Mouse (Mus musculus) embryonic facial prominence, embryonic 11.5 days (tissue): ENCODE measurements around the gene Snu13. TPM values are rescaled to one million over a fixed set of nuclear protein-coding genes. Genes with fewer than 3 reads are reported as not detected.

Experiments used
- ATAC-seq: fragments of 200-750 bp; cut with Nextera tagmentation; replicated peaks from 2 replicates; pipeline ENCODE4 v1.8.0; 2017; ENCODE audit warnings: low read depth; ENCODE audit not compliant: insufficient number of reproducible peaks, low FRiP score, low TSS enrichment
- DNase-seq: peaks from one replicate; pipeline ENCODE4 v3.0.0-alpha.2; 2015; ENCODE audit warnings: low spot score
- H3K27ac ChIP-seq: fragments of 300-500 bp; sonication (generic); replicated peaks from 2 replicates; pipeline ENCODE4 v1.5.1; 2014; ENCODE audit warnings: mild to moderate bottlenecking, low read depth, low read length, control low read depth
- H3K27me3 ChIP-seq: fragments of 300-500 bp; sonication (generic); 2 replicates; pipeline ENCODE4 v1.6.1; 2014; ENCODE audit warnings: mild to moderate bottlenecking, low read length, moderate library complexity, mixed read lengths; ENCODE audit not compliant: control insufficient read depth, insufficient read depth
- H3K36me3 ChIP-seq: fragments of 300-500 bp; sonication (generic); replicated peaks from 2 replicates; pipeline ENCODE4 v1.6.1; 2014; ENCODE audit warnings: low read depth, mild to moderate bottlenecking, low read length, moderate library complexity, mixed read lengths; ENCODE audit not compliant: control insufficient read depth, insufficient read depth
- H3K4me1 ChIP-seq: fragments of 300-500 bp; sonication (generic); 2 replicates; pipeline ENCODE4 v1.6.1; 2014; ENCODE audit warnings: low read length, mixed read lengths; ENCODE audit not compliant: control insufficient read depth, insufficient read depth
- H3K4me2 ChIP-seq: fragments of 300-500 bp; sonication (generic); 2 replicates; pipeline ENCODE4 v1.6.1; 2014; ENCODE audit warnings: low read depth, mild to moderate bottlenecking, control low read depth, low read length, moderate library complexity
- H3K4me3 ChIP-seq: fragments of 300-500 bp; sonication (generic); 2 replicates; pipeline ENCODE4 v1.5.1; 2014; ENCODE audit warnings: low read depth, low read length, control low read depth
- H3K9ac ChIP-seq: fragments of 300-500 bp; sonication (generic); replicated peaks from 2 replicates; pipeline ENCODE4 v1.6.1; 2014; ENCODE audit warnings: mild to moderate bottlenecking, control low read depth, low read length
- H3K9me3 ChIP-seq: fragments of 300-500 bp; sonication (generic); replicated peaks from 2 replicates; pipeline ENCODE4 v1.6.1; 2016; ENCODE audit warnings: mild to moderate bottlenecking, low read length, inconsistent platforms, mixed read lengths; ENCODE audit not compliant: control insufficient read depth
- WGBS: fragments of 180-500 bp; shearing (Covaris S2); extraction: QIAGEN DNeasy Blood & Tissue Kit; methylation state at CpG from one replicate; pipeline ENCODE4 v1.1.7; 2014; 5-methylcytosine and 5-hydroxymethylcytosine counted together
- polyA plus RNA-seq: library from polyadenylated mRNA; unstranded; fragments of >200 nt; fragmentation: Nextera tagmentation; extraction: Ambion mirVana; gene quantifications from 2 replicates; pipeline ENCODE4 v1.2.1, GENCODE M21; 2014

Snu13 gene
- polyA plus RNA-seq, 1 experiment from 2014 or later, result 342 TPM

DNA sequence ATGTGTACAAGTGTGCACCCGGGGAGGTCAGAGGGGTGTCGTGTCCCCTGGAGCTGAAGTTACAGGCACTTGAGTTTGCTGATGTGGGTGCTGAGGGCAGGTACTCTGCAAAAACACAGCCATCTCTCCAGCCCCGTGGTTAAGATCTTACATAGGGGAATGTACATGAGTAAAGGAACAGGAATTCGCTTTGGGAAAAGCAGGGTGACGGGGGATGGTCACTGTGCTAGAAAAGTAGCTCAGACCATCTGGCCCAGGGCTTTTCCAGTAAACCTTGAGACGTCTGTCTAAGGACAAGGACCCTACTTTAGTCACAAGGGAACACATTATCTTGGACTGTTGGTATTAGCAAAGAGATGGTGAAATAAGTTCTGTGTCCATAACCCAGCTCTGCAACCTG, 35.5 kb downstream of the Snu13 start:
- no peak overlapping the region for H3K4me3 ChIP-seq
- DNase-seq, result no peak
- no peak overlapping the region for H3K9ac ChIP-seq
- no peak overlapping the region for H3K4me2 ChIP-seq
- H3K27ac ChIP-seq, result no peak overlapping the region
- H3K4me1 ChIP-seq, result no peaks in the 10 kb centered on the region; the same call in 1 of the 2 replicates
- WGBS, result 86% methylated on average over 6 of the region's 6 CpGs
- ATAC-seq, result no peak
- no peaks in the 10 kb centered on the region for H3K27me3 ChIP-seq
- H3K9me3 ChIP-seq, result no peaks in the 10 kb centered on the region
- no peaks in the 10 kb centered on the region for H3K36me3 ChIP-seq

DNA sequence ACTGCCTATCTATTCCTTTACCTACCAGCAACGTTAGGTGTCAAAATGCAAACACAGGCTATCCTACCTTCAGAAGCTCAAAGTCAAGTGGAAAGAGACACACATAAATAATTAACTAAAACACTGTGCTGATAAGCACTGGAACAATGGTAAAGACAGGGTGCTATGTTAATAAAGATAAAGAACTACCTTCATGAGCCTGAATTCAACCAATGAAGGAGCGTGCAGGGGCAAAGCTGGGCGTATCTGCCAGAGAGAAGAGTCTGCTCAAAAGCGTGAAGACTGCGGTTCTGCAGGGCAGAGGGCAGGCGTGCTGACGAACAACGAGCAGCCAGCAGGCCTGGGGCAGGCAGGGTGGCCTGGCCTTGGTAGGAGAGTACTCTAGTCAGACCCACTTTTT, 43.1 kb downstream of the Snu13 start:
- no peaks in the 10 kb centered on the region for H3K9me3 ChIP-seq
- H3K27ac ChIP-seq, result no peak overlapping the region
- WGBS, result 91% methylated on average over 8 of the region's 8 CpGs
- DNase-seq, result no peak
- H3K27me3 ChIP-seq, result no peaks in the 10 kb centered on the region
- H3K9ac ChIP-seq, result no peak overlapping the region
- no peaks in the 10 kb centered on the region for H3K4me1 ChIP-seq
- no peaks in the 10 kb centered on the region for H3K36me3 ChIP-seq
- no peak overlapping the region for H3K4me2 ChIP-seq
- no peak for ATAC-seq
- no peak overlapping the region for H3K4me3 ChIP-seq

DNA sequence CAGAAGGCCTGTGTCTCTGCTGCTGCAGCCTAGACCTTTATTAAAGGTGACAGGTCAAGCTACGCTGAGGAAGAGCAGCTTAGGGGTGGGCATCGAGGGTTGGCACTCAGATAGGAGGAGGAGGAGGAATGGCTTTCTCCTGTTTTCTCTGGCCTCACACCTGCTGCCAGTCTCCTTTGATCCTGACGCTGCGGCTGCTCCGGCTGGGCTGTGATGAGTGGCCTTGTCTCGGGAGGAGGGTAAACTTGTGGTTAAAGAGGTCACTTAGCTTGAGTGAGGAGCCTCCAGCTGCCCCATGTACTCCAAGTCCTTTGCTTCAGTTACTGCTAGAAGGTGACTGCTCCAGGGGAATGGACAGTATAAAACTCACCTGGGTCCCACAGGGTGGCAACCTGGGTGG, 53.4 kb downstream of the Snu13 start:
- Histone ChIP-seq H3K9me3 (no peaks in the 10 kb centered on the region), H3K4me3 (no peak overlapping the region), H3K36me3 (no peaks in the 10 kb centered on the region; the same call in 1 of the 2 replicates), H3K9ac (no peak overlapping the region), H3K27ac (no peak overlapping the region), H3K4me1 (no peaks in the 10 kb centered on the region; the same call in 1 of the 2 replicates), H3K4me2 (no peak overlapping the region), H3K27me3 (no peaks in the 10 kb centered on the region)
- ATAC-seq (no peak), DNase-seq (no peak)
- 84% methylated on average over 6 of the region's 6 CpGs for WGBS

DNA sequence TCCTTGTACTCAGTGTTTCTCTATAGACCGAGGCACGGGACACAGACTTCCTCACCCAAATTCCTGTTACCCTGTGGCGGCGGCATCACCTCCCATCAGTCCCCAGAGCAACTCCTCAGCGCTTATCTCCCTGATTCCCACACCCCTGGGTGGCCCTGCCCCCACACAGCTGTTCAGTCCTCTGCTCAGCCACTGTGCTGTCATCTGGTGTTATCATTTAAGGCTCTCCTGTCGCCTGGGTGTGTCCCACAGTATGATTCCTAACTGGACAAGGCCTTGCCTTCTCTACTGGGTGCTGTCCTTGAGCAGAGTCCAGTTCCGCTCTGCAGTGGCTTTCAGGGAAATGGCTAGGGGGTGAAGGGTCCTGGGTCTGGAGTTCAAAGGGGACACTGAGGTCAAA, 56.8 kb downstream of the Snu13 start:
- DNase-seq (no peak), ATAC-seq (no peak)
- no peak overlapping the region for H3K4me3 ChIP-seq
- H3K36me3 ChIP-seq, result no peaks in the 10 kb centered on the region
- 53% methylated on average over 7 of the region's 7 CpGs for WGBS
- no peaks in the 10 kb centered on the region for H3K27me3 ChIP-seq
- H3K27ac ChIP-seq, result no peak overlapping the region
- no peak overlapping the region for H3K4me2 ChIP-seq
- no peaks in the 10 kb centered on the region; the same call in 1 of the 2 replicates for H3K4me1 ChIP-seq
- no peaks in the 10 kb centered on the region for H3K9me3 ChIP-seq
- no peak overlapping the region for H3K9ac ChIP-seq

Other genes starting within 250 kb of the Snu13 start
- 11.4 and 13.1 TPM in 2 replicates for gene Tef, start 245.2 kb downstream of the Snu13 start, polyA plus RNA-seq
- 10.7 and 11.1 TPM in 2 replicates for gene Tob2, start 188.8 kb downstream of the Snu13 start, polyA plus RNA-seq
- gene Phf5a, start 175.7 kb downstream of the Snu13 start, polyA plus RNA-seq, result 194 and 213 TPM in 2 replicates
- gene Aco2, start 175.3 kb downstream of the Snu13 start, polyA plus RNA-seq, result 144 and 153 TPM in 2 replicates
- 60.3 and 63.5 TPM in 2 replicates for gene Polr3h, start 121.4 kb downstream of the Snu13 start, polyA plus RNA-seq
- gene Csdc2, start 110.8 kb downstream of the Snu13 start, polyA plus RNA-seq, result 5.5 and 8.4 TPM in 2 replicates
- gene Pmm1, start 86.7 kb downstream of the Snu13 start, polyA plus RNA-seq, result 19.9 and 21.3 TPM in 2 replicates
- gene 1700029P11Rik, start 67.1 kb downstream of the Snu13 start, polyA plus RNA-seq, result not detected in 2 replicates
- 91.5 and 94.4 TPM in 2 replicates for gene Xrcc6, start 59.8 kb downstream of the Snu13 start, polyA plus RNA-seq
- gene Desi1, start 13.7 kb downstream of the Snu13 start, polyA plus RNA-seq, result 26.9 and 31.6 TPM in 2 replicates
- 0.06 TPM in 1 of 2 replicates, not detected in the other for gene 4930407I10Rik, start 11.6 kb upstream of the Snu13 start, polyA plus RNA-seq
- gene Mei1, start 22.4 kb upstream of the Snu13 start, polyA plus RNA-seq, result not detected in 2 replicates
- gene Ccdc134, start 80.3 kb upstream of the Snu13 start, polyA plus RNA-seq, result 19.9 and 21.0 TPM in 2 replicates
- gene Srebf2, start 99.6 kb upstream of the Snu13 start, polyA plus RNA-seq, result 105 and 109 TPM in 2 replicates
- 0.18 and 0.26 TPM in 2 replicates for gene Shisa8, start 165.2 kb upstream of the Snu13 start, polyA plus RNA-seq
- gene Tnfrsf13c, start 176.8 kb upstream of the Snu13 start, polyA plus RNA-seq, result 0.42 TPM in 1 of 2 replicates, not detected in the other
- gene Cenpm, start 197.2 kb upstream of the Snu13 start, polyA plus RNA-seq, result 86.4 and 92.5 TPM in 2 replicates
- gene 1500009C09Rik, start 204.8 kb upstream of the Snu13 start, polyA plus RNA-seq, result 0.35 and 0.45 TPM in 2 replicates
- gene Sept3, start 227.3 kb upstream of the Snu13 start, polyA plus RNA-seq, result 66.3 and 66.7 TPM in 2 replicates